Mouse (Mus musculus) cerebellum, adult 9-10 months (tissue): Measurements from ENCODE around the gene Hemgn.
A peak's percentile ranks its signal among the peaks of the same experiment; 100 is the strongest.

Experiments used
- DNase-seq: peaks from one replicate; pipeline ENCODE4 v3.0.0; 2022

Hemgn gene

GRCm38 (mm10) chr4:46411489-46411888, 1.8 kb downstream of the Hemgn start:
- no peak for DNase-seq

- DNase-seq: no peak
These were observed 2.6 kb downstream of the Hemgn start for GRCm38 (mm10) chr4:46410677-46411076.

- DNase-seq: no peak
These were observed 6.2 kb downstream of the Hemgn start for GRCm38 (mm10) chr4:46406966-46407703.

GRCm38 (mm10) chr4:46404042-46404795, 9.1 kb downstream of the Hemgn start:
- no peak for DNase-seq

GRCm38 (mm10) chr4:46398839-46399238, 14.5 kb downstream of the Hemgn start:
- DNase-seq: no peak

GRCm38 (mm10) chr4:46395736-46396135, 17.6 kb downstream of the Hemgn start:
- DNase-seq: no peak

- DNase-seq: no peak
These were observed 18.9 kb downstream of the Hemgn start for GRCm38 (mm10) chr4:46394388-46394787.

- DNase-seq: peak; percentile 85
These were observed 22.8 kb downstream of the Hemgn start for GRCm38 (mm10) chr4:46390390-46390970.

GRCm38 (mm10) chr4:46389612-46390341, 23.5 kb downstream of the Hemgn start:
- peak; percentile 68 for DNase-seq

GRCm38 (mm10) chr4:46389013-46389611, 24.2 kb downstream of the Hemgn start, which contains the start of gene Trmo:
Trmo (minus strand) TSS chr4:46389437.
- peak; percentile 94 for DNase-seq

GRCm38 (mm10) chr4:46388556-46388955, 24.8 kb downstream of the Hemgn start:
- DNase-seq: no peak

- DNase-seq: peak; percentile 90
These were observed 38.4 kb downstream of the Hemgn start for GRCm38 (mm10) chr4:46374869-46375368.

- DNase-seq: no peak
These were observed 38.9 kb downstream of the Hemgn start for GRCm38 (mm10) chr4:46374455-46374854.

- no peak for DNase-seq
These were observed 42.3 kb downstream of the Hemgn start for GRCm38 (mm10) chr4:46371030-46371429.

GRCm38 (mm10) chr4:46370406-46370805, 42.9 kb downstream of the Hemgn start:
- no peak for DNase-seq

- DNase-seq: no peak
These were observed 44.2 kb downstream of the Hemgn start for GRCm38 (mm10) chr4:46369070-46369469.

GRCm38 (mm10) chr4:46367487-46367959, 45.8 kb downstream of the Hemgn start:
- DNase-seq: no peak

GRCm38 (mm10) chr4:46364360-46364759, 48.9 kb downstream of the Hemgn start:
- no peak for DNase-seq

GRCm38 (mm10) chr4:46361258-46361657, 52.0 kb downstream of the Hemgn start:
- DNase-seq: no peak

- DNase-seq: no peak
These were observed 53.6 kb downstream of the Hemgn start for GRCm38 (mm10) chr4:46359539-46360253.

GRCm38 (mm10) chr4:46356351-46357133, 56.8 kb downstream of the Hemgn start:
- DNase-seq: peak; percentile 53
